ENCODE assay signal across 9 mouse cellular contexts in genomic region chr11:94412998-94413469, GRCm38 (mm10). TPM values are rescaled to one million over a fixed set of nuclear protein-coding genes. Genes with fewer than 3 reads are reported as not detected.
DNase-seq lines count a peak whose midpoint lies in the region; ATAC-seq lines count a peak whose summit lies in the region.
"Had no signal": no experiment of that assay in that cellular context is flagged by ENCODE, and none has a peak within 500 bp of the region (broad histone marks: within the 10 kb centered on the region; RNA-seq: fewer than 3 reads in every experiment).

No protein-coding gene starts in this region.

- H3K27me3 ChIP-seq in lung, embryonic 16.5 days (ENCODE audit: control insufficient read depth, insufficient read depth, low read depth, low read length) = no peaks in the 10 kb centered on the region
- no peaks in the 10 kb centered on the region for H3K27me3 ChIP-seq in hindbrain, embryonic 15.5 days
- H3K27me3 ChIP-seq in neural tube, embryonic 14.5 days (ENCODE audit: control insufficient read depth, insufficient read depth, low read length) = no peaks in the 10 kb centered on the region

- H3K9me3 ChIP-seq in lung, embryonic 16.5 days (ENCODE audit: control insufficient read depth, low read length) = no peaks in the 10 kb centered on the region
- H3K9me3 ChIP-seq in hindbrain, embryonic 15.5 days = no peaks in the 10 kb centered on the region
- no peaks in the 10 kb centered on the region for H3K9me3 ChIP-seq in neural tube, embryonic 14.5 days (ENCODE audit: control insufficient read depth, low read length)

- no peaks in the 10 kb centered on the region for H3K36me3 ChIP-seq in lung, embryonic 16.5 days (ENCODE audit: control insufficient read depth, insufficient read depth, low read length)
- H3K36me3 ChIP-seq in hindbrain, embryonic 15.5 days = peaks cover 15% of the 10 kb centered on the region
- H3K36me3 ChIP-seq in neural tube, embryonic 14.5 days (ENCODE audit: control insufficient read depth, insufficient read depth, low read length) = peaks cover 7% of the 10 kb centered on the region; the same call in 1 of the 2 replicates

- H3K9ac ChIP-seq in lung, embryonic 16.5 days (ENCODE audit: low read length) = no peak overlapping the region
- no peak overlapping the region for H3K9ac ChIP-seq in hindbrain, embryonic 15.5 days
- no peak overlapping the region for H3K9ac ChIP-seq in neural tube, embryonic 14.5 days (replicated peaks; ENCODE audit: low read depth, low read length)

- H3K4me1 ChIP-seq in lung, embryonic 16.5 days (replicated peaks; ENCODE audit: control insufficient read depth, insufficient read depth, low read length) = peaks cover 19% of the 10 kb centered on the region
- H3K4me1 ChIP-seq in hindbrain, embryonic 15.5 days (replicated peaks) = peaks cover 41% of the 10 kb centered on the region
- peaks cover 10% of the 10 kb centered on the region for H3K4me1 ChIP-seq in neural tube, embryonic 14.5 days (ENCODE audit: control insufficient read depth, insufficient read depth, low read length)

- H3K4me2 ChIP-seq in lung, embryonic 16.5 days (ENCODE audit: low read depth, low read length) = peak overlapping the region; percentile 21; the same call in 1 of the 2 replicates
- H3K4me2 ChIP-seq in hindbrain, embryonic 15.5 days = peak overlapping the region; percentile 22; the same call in 1 of the 2 replicates
- H3K4me2 ChIP-seq in neural tube, embryonic 14.5 days (ENCODE audit: low read depth, low read length) = 0 out of 2 replicates have a peak overlapping the region, but pooled peaks have one; percentile 1

- WGBS in lung, embryonic 16.5 days = 13% methylated on average over 10 of the region's 10 CpGs
- 17% methylated on average over 10 of the region's 10 CpGs for WGBS in hindbrain, embryonic 15.5 days
- 11% methylated on average over 10 of the region's 10 CpGs for WGBS in neural tube, embryonic 14.5 days

- peak; percentile 60 for ATAC-seq in frontal cortex, adult (ENCODE audit: low TSS enrichment)
- peak; percentile 44; the same call in 1 of the 2 replicates for ATAC-seq in lung, embryonic 16.5 days (ENCODE audit: low read depth)
- ATAC-seq in hindbrain, embryonic 15.5 days (ENCODE audit: low FRiP score, low read depth) = peak; percentile 42
- peak; percentile 59 for ATAC-seq in neural tube, embryonic 14.5 days (ENCODE audit: low read depth)

- H3K27ac ChIP-seq in lung, embryonic 16.5 days (ENCODE audit: low read length) = no peak overlapping the region
- peak overlapping the region; percentile 68 for H3K27ac ChIP-seq in hindbrain, embryonic 15.5 days (replicated peaks)
- H3K27ac ChIP-seq in neural tube, embryonic 14.5 days (ENCODE audit: low read depth, low read length) = peak overlapping the region; percentile 24

- no peak overlapping the region for H3K4me3 ChIP-seq in lung, embryonic 16.5 days (ENCODE audit: low read length)
- H3K4me3 ChIP-seq in hindbrain, embryonic 15.5 days = no peak overlapping the region
- no peak overlapping the region for H3K4me3 ChIP-seq in neural tube, embryonic 14.5 days (ENCODE audit: low read depth, low read length)

- DNase-seq in frontal cortex, postnatal 25 days (ENCODE audit: low spot score in 2 of 2) = no peak
- DNase-seq in lung, adult 18-20 months = no peak
- DNase-seq in gastrocnemius, postnatal 10 days = no peak
- DNase-seq in spleen, adult 18-20 months = no peak
- DNase-seq: kidney, adult 9 months had no signal

RNA-seq across cellular contexts. Expression of gene Abcc3, which starts 20.2 kb away (rescaled TPM):
- 4.0 and 5.0 TPM in 2 replicates for polyA plus RNA-seq in lung, embryonic 16.5 days (2015; fragmentation: Nextera tagmentation; extraction: Ambion mirVana)
- 0.53 and 1.2 TPM in 2 replicates for polyA plus RNA-seq in hindbrain, embryonic 15.5 days (2015; fragmentation: Nextera tagmentation; extraction: Ambion mirVana)
- 0.81 and 1.4 TPM in 2 replicates for polyA plus RNA-seq in neural tube, embryonic 14.5 days (2014; fragmentation: Nextera tagmentation; extraction: Ambion mirVana)
- total RNA-seq in gastrocnemius, postnatal 10 days (2021) = 1 to 10 TPM; 1.9 to 2.1 TPM
